Mouse (Mus musculus): ENCODE measurements around the gene Cd109. TPM values are rescaled to one million over a fixed set of nuclear protein-coding genes. Genes with fewer than 3 reads are reported as not detected.
A peak's percentile ranks its signal among the peaks of the same experiment; 100 is the strongest.

Cd109 gene
- polyA plus RNA-seq, 1 experiment from 2014 or later = 4.0 TPM

DNA sequence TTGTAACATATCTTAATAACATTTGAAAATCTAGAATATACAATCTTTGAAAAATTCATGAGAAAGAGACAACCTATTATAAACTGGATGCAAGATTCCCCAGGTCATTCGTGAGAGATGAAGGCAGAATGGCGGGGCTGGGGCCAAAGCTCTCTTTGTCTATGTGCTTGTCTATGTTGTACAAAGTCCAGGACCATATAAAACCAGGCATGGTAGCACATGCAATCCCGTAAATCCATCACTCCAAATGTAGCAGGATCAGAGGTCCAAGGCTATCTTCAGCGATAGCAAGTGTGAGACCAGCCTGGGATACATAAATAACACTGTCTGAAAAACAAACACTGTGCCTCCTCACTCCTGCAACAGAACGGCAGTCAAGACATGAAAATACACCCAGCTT lies 15.4 kb upstream of the Cd109 start:
- DNase-seq (ENCODE audit: extremely low spot score, low spot score) = no peak
- H3K9me3 ChIP-seq = no peaks in the 10 kb centered on the region
- no peak overlapping the region for H3K4me3 ChIP-seq
- WGBS = 91% methylated on average over 5 of the region's 5 CpGs
- no peaks in the 10 kb centered on the region for H3K36me3 ChIP-seq (replicated peaks)
- no peaks in the 10 kb centered on the region for H3K27me3 ChIP-seq (ENCODE audit: poor library complexity, severe bottlenecking)
- H3K27ac ChIP-seq = no peak overlapping the region
- no peaks in the 10 kb centered on the region for H3K4me1 ChIP-seq

DNA sequence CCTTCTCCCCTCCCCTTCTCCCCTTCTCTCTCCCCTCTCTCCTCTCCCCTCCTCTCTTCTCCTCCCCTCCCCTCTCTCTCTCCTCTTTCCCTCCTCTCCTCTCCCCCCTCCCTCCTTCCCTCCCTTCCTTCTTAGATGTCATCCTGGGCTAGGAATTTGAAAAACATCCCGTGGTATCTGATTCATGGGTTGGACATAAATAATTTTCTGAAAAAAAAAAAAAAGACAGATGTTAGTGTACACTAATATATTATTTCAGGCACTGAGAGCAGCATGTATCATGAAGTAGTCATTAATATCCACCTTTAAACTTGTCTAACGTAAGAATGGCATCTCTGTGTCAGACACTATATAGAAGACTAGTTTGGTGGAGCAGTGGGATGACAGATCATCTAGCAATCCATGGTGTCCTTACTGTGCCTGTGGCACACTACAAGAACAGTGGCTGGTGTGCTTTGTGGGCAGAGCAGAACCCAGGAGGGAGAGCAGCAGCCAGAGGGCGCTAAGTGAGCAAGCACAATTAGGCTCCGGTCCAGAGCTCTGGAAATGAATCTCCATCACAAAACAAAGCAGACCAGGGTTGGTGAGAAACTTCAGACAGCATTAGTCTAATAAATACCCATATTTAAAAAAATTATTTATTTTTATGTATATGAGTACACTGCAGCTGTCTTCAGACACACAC lies 14.2 kb upstream of the Cd109 start:
- no peaks in the 10 kb centered on the region for H3K4me1 ChIP-seq
- no peak overlapping the region for H3K27ac ChIP-seq
- H3K4me3 ChIP-seq = no peak overlapping the region
- H3K36me3 ChIP-seq (replicated peaks) = no peaks in the 10 kb centered on the region
- WGBS = 64% methylated on average over 4 of the region's 4 CpGs
- H3K27me3 ChIP-seq (ENCODE audit: poor library complexity, severe bottlenecking) = no peaks in the 10 kb centered on the region
- no peak for DNase-seq (ENCODE audit: extremely low spot score, low spot score)
- H3K9me3 ChIP-seq = no peaks in the 10 kb centered on the region

DNA sequence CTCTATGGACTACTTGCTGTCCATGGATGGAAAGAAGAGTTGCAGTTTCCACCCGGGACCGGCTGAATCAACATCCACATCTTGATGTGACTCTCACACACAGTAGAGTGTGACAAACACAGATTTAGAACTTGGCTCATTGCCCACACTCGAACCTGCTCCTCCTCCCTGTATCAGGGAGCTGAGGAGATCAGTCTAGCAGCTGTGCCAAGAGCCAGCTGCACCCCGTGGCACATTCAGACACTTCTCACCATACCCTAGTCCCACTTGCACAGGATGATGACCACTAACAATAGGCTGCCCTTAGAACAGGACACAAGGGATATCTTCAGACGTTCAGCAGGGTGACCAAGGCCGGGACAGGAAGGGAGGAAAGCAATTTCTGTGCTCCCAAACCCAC lies 1.1 kb upstream of the Cd109 start:
- Histone ChIP-seq H3K27ac (no peak overlapping the region), H3K4me3 (no peak overlapping the region), H3K4me1 (peaks cover 17% of the 10 kb centered on the region), H3K36me3 (replicated peaks) (no peaks in the 10 kb centered on the region), H3K9me3 (no peaks in the 10 kb centered on the region), H3K27me3 (ENCODE audit: poor library complexity, severe bottlenecking) (peaks cover 34% of the 10 kb centered on the region)
- WGBS = 76% methylated on average over 6 of the region's 6 CpGs
- DNase-seq (ENCODE audit: extremely low spot score, low spot score) = no peak

DNA sequence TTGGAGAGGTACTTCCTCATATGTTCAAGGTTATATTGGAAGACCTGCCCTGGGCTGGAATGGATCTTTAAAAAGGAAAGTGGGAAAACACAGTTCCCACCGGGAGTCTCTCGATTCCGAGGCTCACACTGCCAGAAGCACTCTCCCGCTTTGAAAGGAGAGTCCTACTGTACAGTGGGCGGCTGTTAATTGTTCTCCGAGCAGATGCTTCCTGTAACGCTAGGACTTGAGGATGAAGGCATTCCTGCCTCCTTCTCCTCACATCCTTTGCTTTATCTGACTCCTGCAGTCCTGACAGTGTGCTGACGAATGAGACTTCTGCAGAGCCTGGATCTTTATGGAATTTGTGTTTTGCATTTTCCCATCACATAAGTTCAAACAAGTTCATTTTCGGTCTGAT lies 3.9 kb downstream of the Cd109 start:
- peaks cover 17% of the 10 kb centered on the region for H3K4me1 ChIP-seq
- H3K27me3 ChIP-seq (ENCODE audit: poor library complexity, severe bottlenecking) = peaks cover 28% of the 10 kb centered on the region
- H3K9me3 ChIP-seq = no peaks in the 10 kb centered on the region
- DNase-seq (ENCODE audit: extremely low spot score, low spot score) = no peak
- H3K36me3 ChIP-seq (replicated peaks) = no peaks in the 10 kb centered on the region
- 87% methylated on average over 9 of the region's 9 CpGs for WGBS
- H3K27ac ChIP-seq = no peak overlapping the region
- H3K4me3 ChIP-seq = no peak overlapping the region

DNA sequence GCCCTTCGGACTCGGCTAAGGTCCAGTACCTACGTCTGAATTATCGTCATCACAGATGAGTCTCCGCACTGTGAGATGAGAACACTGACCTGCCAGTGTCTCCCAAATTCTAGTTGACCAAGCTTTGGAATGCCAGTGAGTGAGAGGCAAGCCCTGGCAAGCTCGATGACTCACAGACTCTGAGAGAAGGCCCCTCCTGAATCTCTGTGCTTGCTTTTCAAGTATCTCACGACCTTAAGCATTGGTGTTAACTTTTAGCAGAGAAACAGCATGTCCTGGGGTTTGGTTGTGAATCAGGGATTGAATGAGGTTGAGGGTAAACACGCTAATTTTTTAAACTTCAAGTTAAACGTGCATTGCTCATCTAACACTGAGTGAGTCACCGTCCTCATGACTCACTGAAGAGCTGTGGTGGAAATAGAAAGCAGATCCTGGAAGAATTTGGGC lies 8.0 kb downstream of the Cd109 start:
- H3K36me3 ChIP-seq (replicated peaks) = no peaks in the 10 kb centered on the region
- DNase-seq (ENCODE audit: extremely low spot score, low spot score) = no peak
- no peaks in the 10 kb centered on the region for H3K27me3 ChIP-seq (ENCODE audit: poor library complexity, severe bottlenecking)
- WGBS = 88% methylated on average over 10 of the region's 10 CpGs
- no peaks in the 10 kb centered on the region for H3K9me3 ChIP-seq
- no peak overlapping the region for H3K4me3 ChIP-seq
- H3K27ac ChIP-seq = no peak overlapping the region
- H3K4me1 ChIP-seq = no peaks in the 10 kb centered on the region

DNA sequence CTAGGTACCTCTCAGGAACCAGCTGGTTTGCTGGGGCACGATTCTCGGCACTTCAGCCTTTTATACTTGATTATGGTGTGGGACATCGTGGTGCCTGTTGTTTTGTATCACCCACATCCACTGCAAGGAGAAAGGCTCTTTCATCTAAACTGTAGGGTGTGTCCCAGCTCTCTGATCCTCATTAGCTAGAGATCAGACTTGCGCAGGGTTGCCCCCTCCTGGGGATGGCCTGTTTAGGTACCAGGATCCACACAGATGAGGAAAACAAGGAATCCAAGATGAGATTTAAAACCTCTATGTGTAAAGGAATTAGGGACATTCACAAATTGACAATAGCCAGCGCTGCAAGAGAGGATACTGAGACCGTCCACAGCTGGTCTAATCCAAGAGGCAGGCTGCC lies 14.6 kb downstream of the Cd109 start:
- 49% methylated on average over 6 of the region's 6 CpGs for WGBS
- Histone ChIP-seq H3K36me3 (replicated peaks) (no peaks in the 10 kb centered on the region), H3K9me3 (no peaks in the 10 kb centered on the region), H3K4me1 (peaks cover 4% of the 10 kb centered on the region; the same call in 1 of the 2 replicates), H3K27me3 (ENCODE audit: poor library complexity, severe bottlenecking) (no peaks in the 10 kb centered on the region), H3K27ac (no peak overlapping the region), H3K4me3 (no peak overlapping the region)
- DNase-seq (ENCODE audit: extremely low spot score, low spot score) = no peak

DNA sequence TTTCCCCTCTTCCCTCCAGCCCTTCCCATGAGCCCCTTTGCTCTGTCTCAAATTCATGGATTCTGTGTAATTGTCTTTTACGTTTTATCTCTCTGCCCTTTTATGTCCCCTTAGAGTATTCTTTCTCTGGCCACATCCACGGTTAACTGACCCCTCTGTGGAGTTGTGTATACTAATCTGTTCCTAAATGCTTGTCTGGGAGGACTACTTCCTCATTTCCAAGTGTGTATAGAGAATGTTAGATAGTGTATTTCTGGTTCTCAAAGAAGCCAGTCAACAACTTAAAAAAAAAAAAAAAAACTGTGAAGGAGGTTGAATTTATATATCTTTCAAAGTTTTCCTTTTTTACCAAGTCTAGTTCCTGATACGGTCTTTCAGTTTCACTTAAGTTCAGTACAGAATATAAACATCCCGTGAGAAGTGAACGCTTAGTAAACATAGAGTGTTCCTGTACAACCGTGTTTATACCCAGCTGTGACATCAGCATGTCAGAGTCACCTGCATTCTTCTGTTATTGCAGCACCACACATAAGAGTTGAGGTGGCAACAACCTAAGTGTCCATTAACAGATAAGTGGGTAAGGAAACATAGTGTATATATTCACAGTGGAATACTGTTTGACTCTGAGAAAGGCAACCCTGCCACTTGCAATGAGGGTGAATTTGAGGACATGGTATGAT lies 16.5 kb downstream of the Cd109 start:
- WGBS = 86% methylated on average over 6 of the region's 6 CpGs
- Histone ChIP-seq H3K27ac (no peak overlapping the region), H3K9me3 (no peaks in the 10 kb centered on the region), H3K36me3 (replicated peaks) (no peaks in the 10 kb centered on the region), H3K4me1 (peaks cover 4% of the 10 kb centered on the region; the same call in 1 of the 2 replicates), H3K4me3 (no peak overlapping the region), H3K27me3 (ENCODE audit: poor library complexity, severe bottlenecking) (no peaks in the 10 kb centered on the region)
- no peak for DNase-seq (ENCODE audit: extremely low spot score, low spot score)

DNA sequence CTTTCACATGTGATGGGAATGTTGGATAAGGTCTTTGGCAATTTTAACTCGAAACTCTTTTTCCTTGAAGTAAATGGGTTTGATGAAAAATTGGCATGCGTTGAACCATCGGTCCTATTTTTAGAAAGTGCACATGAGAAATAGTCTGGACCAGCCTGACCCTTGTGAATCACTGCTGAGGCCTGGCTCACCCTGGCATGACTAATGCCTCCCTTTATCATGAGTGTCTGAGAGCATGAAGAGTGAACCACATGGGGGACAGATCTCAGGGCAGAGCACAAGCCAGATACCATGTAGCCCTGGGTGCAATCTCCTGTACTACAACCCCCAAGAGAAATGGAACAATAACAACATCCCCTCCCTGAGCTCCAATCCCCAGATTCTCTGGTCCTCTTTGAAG lies 18.6 kb downstream of the Cd109 start:
- Histone ChIP-seq H3K36me3 (replicated peaks) (no peaks in the 10 kb centered on the region), H3K9me3 (no peaks in the 10 kb centered on the region), H3K27ac (no peak overlapping the region), H3K4me3 (no peak overlapping the region), H3K4me1 (peaks cover 4% of the 10 kb centered on the region; the same call in 1 of the 2 replicates), H3K27me3 (ENCODE audit: poor library complexity, severe bottlenecking) (no peaks in the 10 kb centered on the region)
- no peak for DNase-seq (ENCODE audit: extremely low spot score, low spot score)
- WGBS = 95% methylated on average over 3 of the region's 3 CpGs

DNA sequence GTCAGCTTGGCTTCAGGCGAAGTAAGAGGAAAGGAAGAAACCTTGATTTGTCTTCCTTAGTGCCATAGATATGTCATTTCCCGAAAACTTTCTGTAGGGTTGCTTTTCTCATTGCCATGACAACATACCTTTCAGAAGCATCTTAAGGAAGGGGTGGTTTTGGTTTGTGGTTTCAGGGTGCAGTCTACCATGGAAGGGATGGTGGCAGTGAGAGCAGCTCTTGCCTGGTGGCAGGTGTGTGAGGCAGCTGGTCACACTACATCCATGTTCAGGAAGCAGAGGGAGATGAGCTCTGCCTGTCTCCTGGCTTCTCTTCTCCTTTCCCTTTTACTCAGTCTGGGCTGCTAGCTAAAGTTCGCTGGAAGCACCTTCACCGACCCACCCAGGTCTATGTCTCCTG lies 26.0 kb downstream of the Cd109 start:
- H3K27me3 ChIP-seq (ENCODE audit: poor library complexity, severe bottlenecking) = no peaks in the 10 kb centered on the region
- H3K4me1 ChIP-seq = no peaks in the 10 kb centered on the region
- H3K4me3 ChIP-seq = no peak overlapping the region
- H3K9me3 ChIP-seq = no peaks in the 10 kb centered on the region
- H3K27ac ChIP-seq = no peak overlapping the region
- no peak for DNase-seq (ENCODE audit: extremely low spot score, low spot score)
- H3K36me3 ChIP-seq (replicated peaks) = no peaks in the 10 kb centered on the region
- 82% methylated on average over 4 of the region's 4 CpGs for WGBS

DNA sequence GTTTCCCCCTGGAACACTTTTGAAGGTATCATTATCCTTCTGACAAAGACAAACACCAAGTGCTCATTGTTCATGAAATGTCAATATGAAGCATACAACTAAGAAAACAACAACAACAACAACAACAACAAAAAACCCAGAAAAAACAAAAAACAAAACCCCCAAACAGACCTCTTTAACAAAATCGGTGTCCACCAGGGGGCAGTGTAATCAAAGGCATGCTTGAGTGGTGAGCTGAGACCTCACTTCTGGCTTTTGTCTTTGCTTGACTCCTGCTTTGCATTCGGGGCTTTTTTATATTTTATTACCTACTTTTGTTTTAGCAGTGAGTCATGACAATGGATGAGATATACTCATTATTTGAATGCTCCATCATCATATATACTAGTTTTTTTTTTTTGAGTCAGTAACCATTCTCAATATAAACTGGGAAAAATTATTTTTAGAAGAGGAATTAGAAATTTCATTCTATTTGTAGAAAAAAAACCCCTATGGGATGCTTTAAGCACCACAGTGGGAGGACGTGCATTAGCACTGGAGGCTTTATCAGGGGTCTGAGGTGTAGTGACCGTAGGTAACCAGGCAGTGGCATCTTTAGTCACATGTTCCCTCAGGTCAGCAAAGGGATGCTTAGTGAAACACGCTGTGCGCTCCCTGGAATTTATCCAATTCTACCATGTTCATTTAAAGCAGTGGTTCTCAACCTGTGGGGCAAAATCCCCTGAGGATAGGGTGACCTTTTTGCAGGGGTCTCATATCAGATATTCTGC lies 30.8 kb downstream of the Cd109 start:
- no peak overlapping the region for H3K27ac ChIP-seq
- H3K27me3 ChIP-seq (ENCODE audit: poor library complexity, severe bottlenecking) = no peaks in the 10 kb centered on the region
- no peaks in the 10 kb centered on the region for H3K9me3 ChIP-seq
- no peaks in the 10 kb centered on the region for H3K4me1 ChIP-seq
- 50% methylated on average over 6 of the region's 6 CpGs for WGBS
- H3K36me3 ChIP-seq (replicated peaks) = no peaks in the 10 kb centered on the region
- no peak overlapping the region for H3K4me3 ChIP-seq
- DNase-seq (ENCODE audit: extremely low spot score, low spot score) = peak; percentile 64

DNA sequence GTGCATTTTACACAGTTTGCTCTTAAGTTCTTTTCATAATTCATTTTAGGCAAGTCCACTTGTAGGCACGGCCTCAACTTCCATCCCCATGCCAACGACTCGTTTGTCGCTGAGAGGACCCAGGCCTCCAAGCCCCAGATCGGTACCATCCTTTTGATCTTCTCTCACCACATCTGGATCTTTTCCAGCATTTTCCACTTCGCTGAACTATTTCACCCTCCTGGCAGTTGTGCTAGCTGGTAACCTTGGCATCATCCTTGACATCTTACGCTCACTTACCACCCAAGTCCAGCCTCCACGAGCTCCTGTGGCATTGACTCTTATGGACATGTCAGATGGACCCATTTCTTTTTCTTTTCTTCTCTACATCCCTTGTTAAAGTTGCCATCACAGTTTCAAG lies 33.3 kb downstream of the Cd109 start:
- Histone ChIP-seq H3K36me3 (replicated peaks) (no peaks in the 10 kb centered on the region), H3K27ac (no peak overlapping the region), H3K4me3 (no peak overlapping the region), H3K9me3 (no peaks in the 10 kb centered on the region), H3K27me3 (ENCODE audit: poor library complexity, severe bottlenecking) (no peaks in the 10 kb centered on the region), H3K4me1 (no peaks in the 10 kb centered on the region)
- DNase-seq (ENCODE audit: extremely low spot score, low spot score) = no peak
- 95% methylated on average over 8 of the region's 8 CpGs for WGBS

DNA sequence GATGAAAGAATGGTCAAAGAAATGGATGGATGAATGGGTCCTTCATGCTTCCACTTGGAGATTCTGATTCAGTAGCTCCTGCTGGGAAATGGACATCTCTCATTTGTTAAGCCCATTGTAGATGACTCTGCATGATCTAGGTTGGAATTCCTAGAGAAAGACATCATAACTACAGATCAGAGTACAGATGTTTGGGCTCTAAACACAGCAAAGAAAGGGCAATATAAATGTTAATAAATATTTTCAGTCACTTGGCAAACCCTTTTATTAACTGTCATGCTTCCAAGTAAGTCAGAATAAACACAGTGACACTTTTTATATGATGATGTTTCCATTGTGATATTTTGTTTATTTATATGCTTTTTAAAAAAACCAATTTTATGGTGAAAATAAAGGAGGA lies 34.1 kb downstream of the Cd109 start:
- Histone ChIP-seq H3K36me3 (replicated peaks) (no peaks in the 10 kb centered on the region), H3K27ac (no peak overlapping the region), H3K4me3 (no peak overlapping the region), H3K27me3 (ENCODE audit: poor library complexity, severe bottlenecking) (no peaks in the 10 kb centered on the region), H3K4me1 (no peaks in the 10 kb centered on the region), H3K9me3 (no peaks in the 10 kb centered on the region)
- no peak for DNase-seq (ENCODE audit: extremely low spot score, low spot score)

DNA sequence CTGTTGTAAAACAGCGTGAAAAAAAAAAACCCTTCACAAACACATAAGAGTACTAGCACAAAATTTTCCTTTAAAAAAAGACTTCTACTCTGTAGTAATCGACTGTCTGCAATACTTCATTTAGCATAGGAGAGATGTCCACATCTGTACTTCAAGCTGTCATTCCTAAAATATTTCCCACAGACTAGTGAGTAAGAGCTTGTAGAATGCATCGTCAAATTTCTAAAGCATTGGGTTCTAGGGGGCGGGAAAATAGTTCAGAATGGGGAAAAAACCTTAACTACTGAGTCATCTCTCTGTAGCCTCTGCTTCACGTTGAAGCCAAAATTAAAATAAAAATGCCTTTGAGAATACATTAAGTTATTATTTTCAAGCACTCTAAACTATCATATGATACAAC lies 42.2 kb downstream of the Cd109 start:
- H3K27me3 ChIP-seq (ENCODE audit: poor library complexity, severe bottlenecking) = no peaks in the 10 kb centered on the region
- H3K4me1 ChIP-seq = no peaks in the 10 kb centered on the region
- H3K27ac ChIP-seq = no peak overlapping the region
- H3K4me3 ChIP-seq = no peak overlapping the region
- no peaks in the 10 kb centered on the region for H3K36me3 ChIP-seq (replicated peaks)
- no peak for DNase-seq (ENCODE audit: extremely low spot score, low spot score)
- WGBS = 89% methylated on average over 5 of the region's 5 CpGs
- H3K9me3 ChIP-seq = no peaks in the 10 kb centered on the region

All from forebrain, embryonic 10.5 days (tissue).